Mouse (Mus musculus) cerebellum, adult 8-10 months (tissue): ENCODE data around the gene Hoxa6.

Experiments
- DNase-seq: peaks from one replicate; pipeline ENCODE4 v3.0.0; 2022

Hoxa6 gene

GRCm38 (mm10) chr6:52240389-52241000 is 32.0 kb upstream of the Hoxa6 start, which contains the start of gene Hoxa10:
TSS of gene Hoxa10 (minus strand) at chr6:52240854.
- no peak for DNase-seq

GRCm38 (mm10) chr6:52239625-52240388 is 31.3 kb upstream of the Hoxa6 start:
- no peak for DNase-seq

GRCm38 (mm10) chr6:52238976-52239375 is 30.5 kb upstream of the Hoxa6 start:
- DNase-seq: no peak

- DNase-seq: no peak
Observed at GRCm38 (mm10) chr6:52238155-52238545, 29.6 kb upstream of the Hoxa6 start.

GRCm38 (mm10) chr6:52237346-52238154 is 29.0 kb upstream of the Hoxa6 start:
- DNase-seq: no peak

GRCm38 (mm10) chr6:52236806-52237205 is 28.3 kb upstream of the Hoxa6 start:
- no peak for DNase-seq

- DNase-seq: no peak
Observed at GRCm38 (mm10) chr6:52235866-52236265, 27.3 kb upstream of the Hoxa6 start.

GRCm38 (mm10) chr6:52235267-52235666 is 26.7 kb upstream of the Hoxa6 start:
- DNase-seq: no peak

GRCm38 (mm10) chr6:52234428-52235140 is 26.1 kb upstream of the Hoxa6 start:
- DNase-seq: no peak

- DNase-seq: no peak
Observed at GRCm38 (mm10) chr6:52233546-52234427, 25.3 kb upstream of the Hoxa6 start.

GRCm38 (mm10) chr6:52232984-52233545 is 24.5 kb upstream of the Hoxa6 start:
- no peak for DNase-seq

- DNase-seq: no peak
Observed at GRCm38 (mm10) chr6:52232568-52232965, 24.0 kb upstream of the Hoxa6 start.

- no peak for DNase-seq
Observed at GRCm38 (mm10) chr6:52231885-52232567, 23.5 kb upstream of the Hoxa6 start.

- no peak for DNase-seq
Observed at GRCm38 (mm10) chr6:52230516-52231165, 22.1 kb upstream of the Hoxa6 start, which contains the start of gene Hoxa9. TSS of gene Hoxa9 (minus strand) at chr6:52231089.

GRCm38 (mm10) chr6:52229558-52230416 is 21.3 kb upstream of the Hoxa6 start:
- no peak for DNase-seq

GRCm38 (mm10) chr6:52228475-52229465 is 20.2 kb upstream of the Hoxa6 start:
- no peak for DNase-seq

- no peak for DNase-seq
Observed at GRCm38 (mm10) chr6:52227470-52228222, 19.1 kb upstream of the Hoxa6 start.
